Mouse (Mus musculus): ENCODE results near the gene Slc38a7. TPM values are rescaled to one million over a fixed set of nuclear protein-coding genes. Genes with fewer than 3 reads are reported as not detected.
"Not testable (repeated sequence)": the region's sequence is repeated elsewhere in the genome, so short reads cannot be mapped to it uniquely, and the experiment has no call there.

Slc38a7 gene
- polyA plus RNA-seq, 1 experiment from 2014 or later = 26.1 TPM

- H3K9me3 ChIP-seq = no peaks in the 10 kb centered on the region
- 92% methylated on average over 1 of the region's 1 CpGs for WGBS
- H3K4me1 ChIP-seq (replicated peaks) = peaks cover 31% of the 10 kb centered on the region
- ATAC-seq (ENCODE audit: low FRiP score, low read depth) = no peak
- H3K27me3 ChIP-seq = no peaks in the 10 kb centered on the region
- H3K9ac ChIP-seq = no peak overlapping the region
- peaks cover 5% of the 10 kb centered on the region; the same call in 1 of the 2 replicates for H3K36me3 ChIP-seq
- H3K4me3 ChIP-seq = no peak overlapping the region
- no peak overlapping the region for H3K27ac ChIP-seq (replicated peaks)
- H3K4me2 ChIP-seq = no peak overlapping the region
These were observed 51.8 kb downstream of the Slc38a7 start for GRCm38 (mm10) chr8:95801476-95802064.

GRCm38 (mm10) chr8:95800353-95800752 lies 53.0 kb downstream of the Slc38a7 start:
- no peak overlapping the region for H3K4me2 ChIP-seq
- ATAC-seq (ENCODE audit: low FRiP score, low read depth) = no peak
- H3K4me1 ChIP-seq (replicated peaks) = peaks cover 21% of the 10 kb centered on the region
- H3K27ac ChIP-seq (replicated peaks) = no peak overlapping the region
- peaks cover 5% of the 10 kb centered on the region; the same call in 1 of the 2 replicates for H3K36me3 ChIP-seq
- WGBS = 89% methylated on average over 3 of the region's 3 CpGs
- no peak overlapping the region for H3K4me3 ChIP-seq
- H3K9ac ChIP-seq = no peak overlapping the region
- H3K9me3 ChIP-seq = no peaks in the 10 kb centered on the region
- no peaks in the 10 kb centered on the region for H3K27me3 ChIP-seq

- H3K4me2 ChIP-seq = no peak overlapping the region
- H3K27ac ChIP-seq (replicated peaks) = no peak overlapping the region
- H3K36me3 ChIP-seq = peaks cover 5% of the 10 kb centered on the region; the same call in 1 of the 2 replicates
- H3K9ac ChIP-seq = no peak overlapping the region
- no peak overlapping the region for H3K4me3 ChIP-seq
- peaks cover 16% of the 10 kb centered on the region for H3K4me1 ChIP-seq (replicated peaks)
- 90% methylated on average over 1 of the region's 1 CpGs for WGBS
- H3K27me3 ChIP-seq = no peaks in the 10 kb centered on the region
- ATAC-seq (ENCODE audit: low FRiP score, low read depth) = no peak
- H3K9me3 ChIP-seq = no peaks in the 10 kb centered on the region
These were observed 53.4 kb downstream of the Slc38a7 start for GRCm38 (mm10) chr8:95799891-95800290.

GRCm38 (mm10) chr8:95799117-95799516 lies 54.2 kb downstream of the Slc38a7 start:
- Histone ChIP-seq H3K36me3 (peaks cover 5% of the 10 kb centered on the region; the same call in 1 of the 2 replicates), H3K4me1 (replicated peaks) (peaks cover 12% of the 10 kb centered on the region; the same call in 1 of the 2 replicates), H3K9ac (no peak overlapping the region), H3K9me3 (no peaks in the 10 kb centered on the region), H3K4me2 (no peak overlapping the region), H3K27ac (replicated peaks) (no peak overlapping the region), H3K27me3 (no peaks in the 10 kb centered on the region), H3K4me3 (no peak overlapping the region)
- WGBS = 94% methylated on average over 6 of the region's 6 CpGs
- ATAC-seq (ENCODE audit: low FRiP score, low read depth) = no peak

- H3K4me1 ChIP-seq (replicated peaks); ATAC-seq (ENCODE audit: low FRiP score, low read depth); H3K27me3 ChIP-seq; H3K4me2 ChIP-seq; H3K9me3 ChIP-seq; H3K36me3 ChIP-seq; H3K9ac ChIP-seq; H3K27ac ChIP-seq (replicated peaks); H3K4me3 ChIP-seq: not testable (repeated sequence)
- 93% methylated on average over 5 of the region's 5 CpGs for WGBS
These were observed 57.8 kb downstream of the Slc38a7 start for GRCm38 (mm10) chr8:95795333-95796061.

Other genes with a start within 250 kb of the Slc38a7 start
- gene Gins3, start 220.1 kb downstream of the Slc38a7 start, polyA plus RNA-seq (2015; fragmentation: Nextera tagmentation; extraction: Ambion mirVana) = 8.4 and 8.5 TPM in 2 replicates
- 445 and 454 TPM in 2 replicates for gene Ndrg4, start 176.6 kb downstream of the Slc38a7 start, polyA plus RNA-seq (2015; fragmentation: Nextera tagmentation; extraction: Ambion mirVana)
- gene Setd6, start 137.7 kb downstream of the Slc38a7 start, polyA plus RNA-seq (2015; fragmentation: Nextera tagmentation; extraction: Ambion mirVana) = 33.1 and 34.7 TPM in 2 replicates
- gene Cnot1, start 46.1 kb downstream of the Slc38a7 start, polyA plus RNA-seq (2015; fragmentation: Nextera tagmentation; extraction: Ambion mirVana) = 37.3 and 39.2 TPM in 2 replicates
- 235 and 255 TPM in 2 replicates for gene Sap18b, start 28.2 kb downstream of the Slc38a7 start, polyA plus RNA-seq (2015; fragmentation: Nextera tagmentation; extraction: Ambion mirVana)
- 223 and 227 TPM in 2 replicates for gene Got2, start 35.0 kb upstream of the Slc38a7 start, polyA plus RNA-seq (2015; fragmentation: Nextera tagmentation; extraction: Ambion mirVana)

All from hindbrain, embryonic 15.5 days (tissue).